Mouse (Mus musculus) erythroblast, embryonic 14.5 days (primary cell): ENCODE data around the gene Slc34a3.

ENCODE experiments used
- GATA1 ChIP-seq: IDR thresholded peaks from 2 replicates; pipeline ENCODE4 v1.6.1; 2012; ENCODE audit warnings: low read length, inconsistent platforms, mixed read lengths
- TAL1 ChIP-seq: IDR thresholded peaks from 3 replicates; pipeline ENCODE4 v1.6.1; 2012; ENCODE audit warnings: low read length, inconsistent platforms, mixed read lengths

- TF ChIP-seq GATA1 (no peak), TAL1 (no peak)
Observed at GRCm38 (mm10) chr2:25264286-25264660, 30.1 kb upstream of the Slc34a3 start.
